Mouse (Mus musculus): Measurements from ENCODE around the gene Gm29427. TPM values are rescaled to one million over a fixed set of nuclear protein-coding genes. Genes with fewer than 3 reads are reported as not detected.
A peak's percentile ranks its signal among the peaks of the same experiment; 100 is the strongest.

Gene Gm29427
- polyA plus RNA-seq, 1 experiment from 2014 or later: not detected

GRCm38 (mm10) chr1:130728070-130728469 is 12.5 kb upstream of the Gm29427 start:
- Histone ChIP-seq H3K36me3 (ENCODE audit: insufficient read depth, low read length) (no peaks in the 10 kb centered on the region), H3K27me3 (replicated peaks; ENCODE audit: insufficient read depth, low read length) (no peaks in the 10 kb centered on the region), H3K4me1 (ENCODE audit: insufficient read depth, low read depth, low read length) (no peaks in the 10 kb centered on the region; the same call in 1 of the 2 replicates), H3K4me2 (replicated peaks; ENCODE audit: low read depth, low read length) (no peak overlapping the region), H3K4me3 (ENCODE audit: low read depth, low read length) (no peak overlapping the region), H3K9ac (replicated peaks; ENCODE audit: low read depth) (no peak overlapping the region), H3K27ac (ENCODE audit: low read length) (no peak overlapping the region), H3K9me3 (ENCODE audit: low read length) (no peaks in the 10 kb centered on the region)
- no peak for ATAC-seq
- DNase-seq (ENCODE audit: low spot score): no peak
- WGBS: 30% methylated on average over 1 of the region's 1 CpGs
- no peak for TF ChIP-seq EP300 (IDR thresholded peaks at IDR 0.05)
- no peak for TF ChIP-seq CTCF (IDR thresholded peaks at IDR 0.05)

GRCm38 (mm10) chr1:130726396-130726795 is 10.8 kb upstream of the Gm29427 start:
- Histone ChIP-seq H3K9me3 (ENCODE audit: low read length) (no peaks in the 10 kb centered on the region), H3K4me3 (ENCODE audit: low read depth, low read length) (no peak overlapping the region), H3K4me1 (ENCODE audit: insufficient read depth, low read depth, low read length) (no peaks in the 10 kb centered on the region), H3K9ac (replicated peaks; ENCODE audit: low read depth) (no peak overlapping the region), H3K4me2 (replicated peaks; ENCODE audit: low read depth, low read length) (no peak overlapping the region), H3K27me3 (replicated peaks; ENCODE audit: insufficient read depth, low read length) (no peaks in the 10 kb centered on the region), H3K36me3 (ENCODE audit: insufficient read depth, low read length) (no peaks in the 10 kb centered on the region), H3K27ac (ENCODE audit: low read length) (no peak overlapping the region)
- ATAC-seq: no peak
- DNase-seq (ENCODE audit: low spot score): no peak
- 91% methylated on average over 2 of the region's 2 CpGs for WGBS
- TF ChIP-seq CTCF (IDR thresholded peaks at IDR 0.05): no peak
- no peak for TF ChIP-seq EP300 (IDR thresholded peaks at IDR 0.05)

- Histone ChIP-seq H3K27ac (ENCODE audit: low read length) (no peak overlapping the region), H3K36me3 (ENCODE audit: insufficient read depth, low read length) (no peaks in the 10 kb centered on the region), H3K9ac (replicated peaks; ENCODE audit: low read depth) (no peak overlapping the region), H3K9me3 (ENCODE audit: low read length) (no peaks in the 10 kb centered on the region), H3K4me2 (replicated peaks; ENCODE audit: low read depth, low read length) (no peak overlapping the region), H3K4me1 (ENCODE audit: insufficient read depth, low read depth, low read length) (0 out of 2 replicates have a peak, but pooled peaks cover 3% of the 10 kb centered on the region), H3K4me3 (ENCODE audit: low read depth, low read length) (no peak overlapping the region), H3K27me3 (replicated peaks; ENCODE audit: insufficient read depth, low read length) (no peaks in the 10 kb centered on the region)
- DNase-seq (ENCODE audit: low spot score) (no peak), ATAC-seq (no peak)
- TF ChIP-seq EP300 (IDR thresholded peaks at IDR 0.05) (no peak), CTCF (IDR thresholded peaks at IDR 0.05) (no peak)
- 71% methylated on average over 5 of the region's 5 CpGs for WGBS
Observed at GRCm38 (mm10) chr1:130724206-130724605, 8.6 kb upstream of the Gm29427 start.

- DNase-seq (ENCODE audit: low spot score) (peak; percentile 92), ATAC-seq (peak; percentile 77)
- no peak for TF ChIP-seq CTCF (IDR thresholded peaks at IDR 0.05)
- peak; percentile 86 for TF ChIP-seq EP300 (IDR thresholded peaks at IDR 0.05)
- Histone ChIP-seq H3K36me3 (ENCODE audit: insufficient read depth, low read length) (no peaks in the 10 kb centered on the region), H3K27me3 (replicated peaks; ENCODE audit: insufficient read depth, low read length) (no peaks in the 10 kb centered on the region), H3K9ac (replicated peaks; ENCODE audit: low read depth) (peak within 1 kb of the TSS; percentile 93), H3K9me3 (ENCODE audit: low read length) (no peaks in the 10 kb centered on the region), H3K4me1 (ENCODE audit: insufficient read depth, low read depth, low read length) (peaks cover 7% of the 10 kb centered on the region; the same call in 1 of the 2 replicates), H3K4me3 (ENCODE audit: low read depth, low read length) (peak within 1 kb of the TSS; percentile 90), H3K27ac (ENCODE audit: low read length) (peak within 1 kb of the TSS; percentile 91), H3K4me2 (replicated peaks; ENCODE audit: low read depth, low read length) (peak within 1 kb of the TSS; percentile 76)
- WGBS: under 1% methylated on average over 53 of the region's 54 CpGs
Observed at GRCm38 (mm10) chr1:130717291-130717871, 1.8 kb upstream of the Gm29427 start, which contains the start of gene Yod1. TSS of gene Yod1 (plus strand) at chr1:130717327.

GRCm38 (mm10) chr1:130716513-130717290 is 1.1 kb upstream of the Gm29427 start:
- Histone ChIP-seq H3K9ac (replicated peaks; ENCODE audit: low read depth) (peak overlapping the region; percentile 93), H3K4me3 (ENCODE audit: low read depth, low read length) (peak overlapping the region; percentile 90), H3K36me3 (ENCODE audit: insufficient read depth, low read length) (no peaks in the 10 kb centered on the region), H3K4me1 (ENCODE audit: insufficient read depth, low read depth, low read length) (peaks cover 7% of the 10 kb centered on the region; the same call in 1 of the 2 replicates), H3K27me3 (replicated peaks; ENCODE audit: insufficient read depth, low read length) (no peaks in the 10 kb centered on the region), H3K27ac (ENCODE audit: low read length) (peak overlapping the region; percentile 91), H3K9me3 (ENCODE audit: low read length) (no peaks in the 10 kb centered on the region), H3K4me2 (replicated peaks; ENCODE audit: low read depth, low read length) (peak overlapping the region; percentile 76)
- ATAC-seq: peak; percentile 8
- TF ChIP-seq EP300 (IDR thresholded peaks at IDR 0.05) (no peak), CTCF (IDR thresholded peaks at IDR 0.05) (no peak)
- DNase-seq (ENCODE audit: low spot score): peak; percentile 64
- under 1% methylated on average over 42 of the region's 42 CpGs for WGBS

- 0% methylated on average over 3 of the region's 3 CpGs for WGBS
Observed at GRCm38 (mm10) chr1:130716218-130716512, 566 bp upstream of the Gm29427 start.

More at GRCm38 (mm10) chr1:130716218-130716512, 566 bp upstream of the Gm29427 start:
- Histone ChIP-seq H3K9ac (replicated peaks; ENCODE audit: low read depth) (peak overlapping the region; percentile 93), H3K36me3 (ENCODE audit: insufficient read depth, low read length) (no peaks in the 10 kb centered on the region), H3K4me2 (replicated peaks; ENCODE audit: low read depth, low read length) (peak overlapping the region; percentile 76), H3K9me3 (ENCODE audit: low read length) (no peaks in the 10 kb centered on the region), H3K4me1 (ENCODE audit: insufficient read depth, low read depth, low read length) (peaks cover 7% of the 10 kb centered on the region; the same call in 1 of the 2 replicates), H3K27me3 (replicated peaks; ENCODE audit: insufficient read depth, low read length) (no peaks in the 10 kb centered on the region), H3K4me3 (ENCODE audit: low read depth, low read length) (peak overlapping the region; percentile 90), H3K27ac (ENCODE audit: low read length) (peak overlapping the region; percentile 91)
- no peak for DNase-seq (ENCODE audit: low spot score)
- TF ChIP-seq CTCF (IDR thresholded peaks at IDR 0.05) (no peak), EP300 (IDR thresholded peaks at IDR 0.05) (no peak)
- peak; percentile 2; the same call in 1 of the 2 replicates for ATAC-seq
